Mouse (Mus musculus) G1E (cell line): ENCODE data around the gene Rgs12.

Experiments used
- CTCF ChIP-seq: IDR thresholded peaks from 2 replicates; pipeline ENCODE4 v1.5.1; 2012; ENCODE audit warnings: low read depth, low read length, inconsistent platforms, mixed read lengths
- GATA1 ChIP-seq: IDR thresholded peaks from 2 replicates; pipeline ENCODE4 v1.6.1; 2012; ENCODE audit warnings: borderline replicate concordance, low read length, inconsistent platforms, mixed read lengths
- GATA2 ChIP-seq: IDR thresholded peaks from 2 replicates; pipeline ENCODE4 v1.6.1; 2012; ENCODE audit warnings: low read depth, low read length, inconsistent platforms, borderline replicate concordance

GRCm38 (mm10) chr5:34907230-34907629 is 42.0 kb upstream of the Rgs12 start:
- no peak for TF ChIP-seq CTCF
- TF ChIP-seq GATA1: no peak
- no peak for TF ChIP-seq GATA2
